Mouse (Mus musculus): ENCODE data around the gene Myo9b. TPM values are rescaled to one million over a fixed set of nuclear protein-coding genes. Genes with fewer than 3 reads are reported as not detected.
"Not testable (repeated sequence)": the region's sequence is repeated elsewhere in the genome, so short reads cannot be mapped to it uniquely, and the experiment has no call there.

The Myo9b gene
- 10 to 100 TPM; 47.3 to 48.5 TPM for total RNA-seq (2021)

DNA sequence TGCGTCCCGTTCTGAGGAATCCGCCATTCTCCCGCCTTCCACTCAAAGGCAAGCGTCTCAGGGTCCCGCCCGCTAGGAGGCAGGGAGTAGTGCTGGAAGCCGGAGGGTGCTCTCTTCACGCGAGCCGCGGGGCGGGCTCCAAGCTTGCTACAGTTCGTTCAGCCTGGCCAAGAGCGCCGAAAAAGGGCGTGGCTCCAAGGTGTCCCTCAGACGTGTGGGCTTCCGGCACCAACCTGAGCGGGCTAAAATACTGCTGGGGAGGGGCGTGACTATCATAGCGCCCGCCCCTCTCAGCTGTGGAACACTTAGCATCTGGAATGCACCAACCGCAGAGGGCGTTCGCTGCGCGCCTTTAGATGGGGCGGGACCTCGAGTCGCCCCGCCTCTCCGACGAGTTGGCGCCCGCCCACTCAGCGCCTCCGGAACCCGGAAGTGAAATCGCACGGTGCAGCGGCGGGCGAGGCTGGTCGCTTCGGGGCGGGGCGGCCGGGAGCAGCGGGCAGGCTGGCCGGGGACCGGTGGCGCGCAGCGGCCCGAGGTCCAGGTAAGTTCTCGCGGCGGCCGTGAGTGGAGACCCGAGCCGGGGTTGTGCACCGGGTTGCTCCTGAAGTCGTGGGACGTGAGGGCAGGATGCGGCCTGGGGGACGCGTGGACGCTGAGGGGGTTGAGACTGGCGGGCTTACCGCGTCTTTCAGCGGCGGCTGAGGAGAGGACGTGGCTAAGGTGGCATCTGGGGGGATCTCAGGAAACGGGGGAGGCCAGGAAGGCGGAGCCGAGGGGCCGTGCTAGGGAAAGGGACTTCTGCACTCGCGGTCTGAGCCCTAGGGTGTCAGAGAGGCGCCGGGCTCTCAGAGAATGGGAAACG lies at the start of gene Myo9b, which contains the start of gene Haus8:
Gene Myo9b (plus strand): TSS at position 429 of the 865 bp plus-strand sequence.
Gene Haus8 (minus strand): TSS at position 649 of the 865 bp plus-strand sequence.
- DNase-seq: peak; percentile 96
- intact Hi-C loops (cut with DNase I): no loop called here

DNA sequence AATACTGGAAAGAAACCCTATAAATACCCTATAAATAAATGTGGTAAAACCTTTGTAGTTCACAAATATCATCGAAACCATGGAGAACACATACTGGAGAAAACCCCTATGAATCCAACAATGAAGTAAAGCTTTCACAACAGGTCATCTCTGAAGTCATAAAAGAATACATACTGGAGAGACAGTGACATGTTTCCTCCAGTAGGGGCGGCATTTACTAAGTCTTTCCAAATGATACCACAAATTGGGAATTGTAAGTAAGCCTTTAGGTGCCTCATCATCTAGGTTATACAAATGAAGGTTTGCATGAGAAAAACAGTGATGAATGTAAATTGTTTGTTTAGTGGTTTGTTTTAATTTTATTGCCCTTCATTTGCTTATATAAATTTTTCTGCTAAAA lies 48.0 kb upstream of the Myo9b start:
- intact Hi-C loops (cut with DNase I): no loop called here
- DNase-seq: no peak

DNA sequence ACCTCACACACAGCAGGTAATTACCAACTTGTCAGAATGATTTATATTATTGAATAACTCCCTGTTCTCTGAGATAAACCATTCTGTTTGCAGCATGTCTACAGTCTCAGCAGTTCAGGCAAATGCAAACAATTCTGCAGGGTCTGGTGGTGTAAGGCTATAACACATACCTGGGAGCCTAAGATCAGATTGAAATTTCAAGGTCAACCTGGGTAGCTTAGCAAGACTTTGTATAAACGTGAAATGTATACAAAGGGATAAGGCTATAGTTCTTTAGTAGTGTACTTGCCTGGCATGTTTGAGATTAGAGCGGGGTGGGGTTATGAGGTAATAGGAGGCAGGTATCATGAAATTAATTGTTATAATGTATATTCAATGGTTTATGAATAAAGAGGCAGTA lies 29.8 kb upstream of the Myo9b start:
- intact Hi-C loops (cut with DNase I): no loop called here
- no peak for DNase-seq

DNA sequence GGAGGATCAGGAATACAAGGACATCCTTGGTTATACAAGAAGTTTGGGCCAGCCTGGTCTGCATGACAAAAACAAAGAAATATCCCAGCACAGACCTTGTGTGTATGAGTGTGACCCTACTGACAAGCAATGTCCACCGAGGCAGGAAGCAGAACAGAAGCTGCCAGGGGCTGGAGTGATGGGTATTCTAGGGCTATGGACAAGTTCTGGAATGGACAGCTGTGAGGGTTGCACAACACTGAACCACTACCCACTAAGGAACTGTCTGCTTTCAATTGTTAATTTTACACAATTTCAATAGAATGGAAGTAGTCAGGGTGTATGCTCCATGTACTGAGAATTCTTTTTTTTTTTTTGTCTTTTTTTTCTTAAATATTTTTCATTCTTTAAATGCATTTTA lies 24.3 kb upstream of the Myo9b start:
- intact Hi-C loops (cut with DNase I): no loop called here
- no peak for DNase-seq

DNA sequence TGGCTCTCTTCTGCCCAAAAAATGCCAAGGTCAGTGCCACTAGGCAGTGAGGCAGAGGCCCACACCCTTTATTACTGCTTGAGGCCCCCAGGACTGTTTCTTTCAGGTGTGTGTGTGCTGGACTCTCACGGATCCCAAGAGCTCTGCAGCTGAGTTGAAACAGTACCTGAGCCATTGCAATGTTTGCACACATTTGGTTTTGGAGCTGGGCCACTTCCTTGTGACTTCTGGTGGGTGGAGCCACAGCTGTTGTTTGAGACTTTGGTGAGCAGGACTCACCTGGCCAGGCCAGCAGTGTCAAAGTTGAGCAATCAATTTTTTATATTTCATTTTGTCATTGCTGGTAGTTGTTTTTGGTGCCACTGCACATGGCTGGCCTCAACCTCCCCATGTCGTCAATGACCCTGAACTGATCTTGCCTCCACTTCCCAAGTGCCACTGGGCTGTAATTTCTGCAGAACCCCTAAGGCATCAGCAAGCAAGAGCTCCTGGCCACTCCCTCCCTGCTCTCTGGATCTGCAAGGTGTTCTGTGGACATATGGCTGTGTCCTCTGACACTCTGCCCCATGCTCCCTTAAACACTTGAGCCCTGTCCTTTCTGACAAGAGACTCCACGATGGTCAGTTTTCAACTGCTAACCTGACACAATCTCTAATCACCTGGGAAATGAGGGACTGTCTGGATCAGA lies 15.8 kb upstream of the Myo9b start:
- intact Hi-C loops (cut with DNase I): no loop called here

DNA sequence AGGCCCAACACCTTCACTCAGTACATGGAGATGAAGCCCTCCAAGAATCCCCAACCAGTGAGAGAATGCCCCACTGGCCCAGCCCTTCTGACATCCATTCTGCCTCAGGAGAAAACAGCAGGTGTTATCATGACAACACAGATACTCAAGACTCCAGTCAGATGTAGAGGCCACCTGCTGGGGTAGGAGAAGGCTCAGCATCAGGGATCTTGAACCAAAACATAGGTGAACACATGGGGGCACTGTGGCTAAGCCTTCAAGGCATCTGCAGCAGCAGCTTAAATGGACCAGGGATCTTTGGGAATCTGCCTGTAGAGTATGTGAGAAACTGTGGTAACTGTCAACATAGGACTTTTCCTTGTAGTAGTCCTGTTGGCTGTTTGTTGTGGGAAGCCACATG lies 11.3 kb upstream of the Myo9b start:
- DNase-seq: no peak
- intact Hi-C loops (cut with DNase I): no loop called here

More for the DNA sequence above, 15.8 kb upstream of the Myo9b start:
- no peak for DNase-seq

DNA sequence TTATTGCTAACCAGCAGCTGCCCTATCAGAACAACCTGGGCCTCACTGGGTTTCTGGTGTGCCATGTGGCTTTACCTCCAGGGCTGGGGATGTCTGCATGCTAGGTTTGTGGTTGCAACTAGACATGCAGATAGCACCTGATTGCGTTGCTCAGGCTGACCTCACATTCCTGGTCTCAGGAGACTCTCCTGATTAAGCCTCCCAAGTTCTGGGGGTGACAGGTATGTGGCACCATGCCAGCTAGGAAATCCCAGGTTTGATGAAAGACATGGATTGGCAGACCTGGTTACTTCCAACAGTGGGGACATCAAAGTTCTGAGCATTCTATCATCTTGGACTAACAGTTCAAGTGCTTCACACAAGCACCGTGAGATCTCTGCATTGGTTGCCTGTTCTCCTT lies 4.8 kb upstream of the Myo9b start:
- intact Hi-C loops (cut with DNase I): no loop called here
- no peak for DNase-seq

DNA sequence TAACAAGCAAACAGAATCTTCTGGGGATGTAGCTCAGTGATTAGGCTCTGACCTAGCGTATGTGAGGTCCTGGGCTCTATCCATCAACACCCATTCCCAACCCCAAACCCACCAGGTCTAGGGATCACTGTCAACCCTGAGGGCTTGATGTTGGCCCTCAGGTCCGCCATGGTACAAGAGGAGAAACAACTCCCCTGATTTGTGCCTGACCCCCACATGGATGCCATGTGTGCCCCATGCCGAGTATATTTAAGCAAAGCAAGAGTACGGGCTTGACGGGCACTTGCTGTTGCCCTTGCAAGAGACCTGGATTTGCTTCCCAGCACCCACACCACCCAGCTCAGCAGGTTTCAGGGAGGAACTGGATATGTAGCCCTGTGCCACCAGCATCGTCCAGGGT lies 4.2 kb upstream of the Myo9b start:
- intact Hi-C loops (cut with DNase I); DNase-seq: not testable (repeated sequence)

DNA sequence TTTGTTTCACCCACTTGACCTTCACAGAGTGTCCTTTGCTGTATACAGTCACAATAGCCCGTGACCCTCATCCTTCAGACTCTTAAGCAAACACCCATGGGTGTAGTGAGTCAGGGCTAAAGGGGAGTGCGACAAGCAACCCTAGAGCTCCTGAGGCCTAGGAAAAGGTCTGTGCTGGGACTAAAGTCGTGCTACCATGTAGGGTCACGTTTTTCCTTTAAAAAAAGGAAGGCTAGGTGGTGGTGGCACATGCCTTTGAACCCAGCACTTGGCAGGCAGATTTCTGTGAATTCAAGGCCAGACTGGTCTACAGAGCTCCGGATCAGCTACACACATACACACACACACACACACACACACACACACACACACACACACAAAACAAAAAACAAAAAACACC lies 884 bp upstream of the Myo9b start:
- DNase-seq: no peak
- intact Hi-C loops (cut with DNase I): no loop called here

DNA sequence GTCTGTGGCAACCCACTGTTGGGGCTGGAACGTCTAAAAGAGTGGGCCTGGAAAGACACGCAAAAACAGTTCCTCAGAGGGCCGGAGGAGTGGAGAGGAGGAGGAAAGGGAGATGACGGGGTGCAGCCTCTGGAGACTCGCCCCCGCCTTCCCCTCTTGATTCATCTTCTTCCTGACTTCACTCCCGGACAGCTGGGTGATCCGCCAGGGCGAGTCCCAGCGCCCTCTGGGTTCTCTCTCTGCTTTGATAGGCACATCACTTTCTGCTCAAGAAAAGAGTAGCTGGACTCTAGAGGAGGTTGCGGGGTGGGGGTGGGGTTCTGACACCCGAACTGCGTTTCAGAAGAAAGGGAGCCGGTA lies 617 bp downstream of the Myo9b start:
- intact Hi-C loops (cut with DNase I): no loop called here
- peak; percentile 34 for DNase-seq

DNA sequence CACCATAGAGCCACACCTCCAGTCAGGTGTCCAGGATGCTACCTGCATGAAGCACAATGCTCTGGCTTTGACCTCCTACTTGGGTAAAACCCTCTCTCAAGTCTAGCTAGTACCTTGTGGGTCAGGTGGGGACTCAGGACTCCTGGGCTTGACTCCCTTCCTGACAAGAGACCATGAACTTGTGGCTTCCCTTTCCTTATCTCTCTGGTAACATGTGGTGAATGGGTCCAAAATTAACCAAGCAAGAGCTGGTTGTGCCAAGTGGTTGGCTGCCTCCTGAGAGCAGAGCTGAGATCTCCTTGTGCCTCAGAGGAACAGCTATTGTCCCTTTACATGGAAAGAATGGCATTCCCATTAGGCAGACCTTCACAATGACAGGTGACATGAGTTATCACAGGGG lies 2.0 kb downstream of the Myo9b start:
- DNase-seq: no peak
- intact Hi-C loops (cut with DNase I): no loop called here

DNA sequence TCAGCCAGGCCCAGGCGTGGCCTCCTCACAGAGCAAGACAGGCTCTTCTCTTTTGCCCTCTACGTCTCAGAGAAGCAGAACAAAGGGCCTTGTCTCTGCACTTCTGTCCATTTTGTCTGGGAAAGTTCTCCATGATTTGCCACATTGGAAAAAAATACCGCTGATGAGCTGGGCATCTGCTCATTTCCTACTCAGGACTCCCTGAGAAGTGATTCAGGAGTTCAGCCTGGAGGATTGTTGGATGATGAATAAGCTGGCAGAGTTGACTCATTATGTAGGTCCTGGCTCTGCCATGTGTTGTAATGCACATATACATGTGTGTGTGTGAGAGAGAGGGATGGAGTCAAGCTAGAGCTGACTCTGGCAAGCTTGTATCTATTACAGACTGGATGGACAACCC lies 3.7 kb downstream of the Myo9b start:
- intact Hi-C loops (cut with DNase I): no loop called here

DNA sequence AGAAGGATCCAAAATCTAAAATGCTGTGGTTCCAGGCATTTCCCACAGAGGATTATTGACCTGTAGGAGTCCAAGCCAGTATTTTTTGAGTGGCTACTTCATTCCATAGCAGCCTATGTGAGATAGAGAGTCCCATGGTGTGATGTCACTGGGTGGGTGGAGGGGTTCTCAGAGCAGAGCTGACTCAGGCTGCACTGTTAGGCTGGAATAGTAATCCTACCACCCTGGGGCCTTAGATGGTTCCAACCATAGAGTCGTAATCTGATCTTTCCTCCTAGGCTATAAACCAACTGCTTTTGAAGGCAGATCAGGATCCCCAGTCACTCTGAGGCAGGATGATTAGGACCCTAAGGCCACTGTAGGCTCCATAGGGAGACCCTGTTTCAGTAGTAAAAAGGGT lies 6.9 kb downstream of the Myo9b start:
- intact Hi-C loops (cut with DNase I); DNase-seq: not testable (repeated sequence)

More for the DNA sequence above, 3.7 kb downstream of the Myo9b start:
- DNase-seq: no peak

DNA sequence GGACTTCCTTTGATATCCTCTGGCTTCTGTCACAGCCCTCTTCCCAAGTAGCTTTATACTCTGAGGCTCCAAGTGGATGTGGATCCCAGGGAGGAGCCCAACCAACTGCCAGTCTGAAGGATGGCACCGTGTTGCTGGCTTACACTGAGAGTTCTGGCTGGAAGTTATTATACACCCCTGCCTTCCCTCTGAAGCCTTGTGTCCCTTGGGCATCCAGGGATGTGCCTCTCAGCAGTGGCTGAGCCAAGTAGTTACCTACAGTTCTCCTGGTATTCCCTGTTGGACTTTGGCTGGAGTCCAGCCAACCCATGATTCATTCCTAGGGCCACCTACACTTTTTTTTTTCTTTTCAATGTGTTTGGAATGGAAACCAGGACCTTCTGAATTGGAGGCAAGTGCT lies 9.2 kb downstream of the Myo9b start:
- intact Hi-C loops (cut with DNase I); DNase-seq: not testable (repeated sequence)

DNA sequence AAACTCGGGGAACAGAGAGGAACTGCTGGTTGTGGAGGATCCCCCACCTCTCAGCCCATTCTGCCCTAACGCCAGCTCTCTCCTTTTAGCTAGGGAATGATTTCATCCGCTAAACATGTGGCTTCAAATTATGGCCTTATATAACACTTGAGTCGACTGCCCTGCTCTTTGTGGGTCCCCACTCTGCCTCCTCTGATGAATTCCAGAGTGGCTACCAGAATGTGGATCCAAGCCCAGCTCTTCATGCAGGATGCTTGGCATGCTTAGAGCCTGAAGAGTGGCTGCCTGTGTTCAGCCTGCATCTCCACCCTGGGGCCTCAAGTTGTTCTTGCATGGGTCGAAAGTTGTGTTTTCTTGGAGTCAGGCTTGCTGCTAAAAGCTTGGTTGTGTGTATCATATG lies 10.1 kb downstream of the Myo9b start:
- no peak for DNase-seq

DNA sequence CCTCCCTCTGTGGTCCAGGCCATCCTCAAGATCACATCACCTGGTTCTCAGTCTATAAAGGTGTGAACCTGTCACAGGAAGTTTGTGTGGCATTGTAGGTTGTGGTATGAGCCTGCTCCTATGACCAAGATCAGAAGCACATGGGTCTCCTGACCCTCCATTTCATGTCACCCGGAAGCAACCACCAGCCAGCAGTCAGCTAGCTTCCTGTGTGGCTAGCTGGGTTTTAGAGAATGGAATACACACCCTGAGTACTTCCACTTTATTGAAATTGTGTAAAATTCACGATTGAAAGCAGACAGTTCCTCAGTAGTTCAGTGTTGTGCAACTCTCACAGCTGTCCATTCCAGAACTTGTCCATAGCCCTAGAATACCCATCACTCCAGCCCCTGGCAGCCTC lies 13.7 kb downstream of the Myo9b start:
- intact Hi-C loops (cut with DNase I); DNase-seq: not testable (repeated sequence)

More for the DNA sequence above, 10.1 kb downstream of the Myo9b start:
- intact Hi-C loops (cut with DNase I): no loop called here

DNA sequence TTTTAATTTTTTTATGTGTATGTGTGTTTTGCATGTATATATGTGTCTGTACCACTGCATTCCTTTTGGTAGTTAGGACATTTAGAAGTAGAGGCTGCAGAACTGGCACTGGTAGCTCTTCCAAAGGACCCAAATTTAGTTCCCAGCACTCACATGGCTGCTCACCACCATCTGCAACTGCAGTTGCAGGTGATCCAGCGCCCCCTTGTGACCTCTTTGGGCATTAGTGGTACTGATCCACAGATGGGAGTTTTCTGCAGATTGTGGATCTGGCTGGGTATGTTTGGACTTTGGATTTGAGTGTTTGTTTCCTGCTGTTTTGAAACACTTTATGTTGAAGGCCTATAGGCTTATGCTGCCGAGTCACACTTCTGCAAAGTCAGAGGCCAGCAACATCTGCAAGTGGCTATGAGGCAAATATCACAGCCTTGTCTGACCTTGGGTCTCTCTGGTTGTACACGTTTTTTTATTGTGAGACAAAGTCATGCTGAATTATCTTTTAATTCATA lies 16.0 kb downstream of the Myo9b start:
- intact Hi-C loops (cut with DNase I): no loop called here

DNA sequence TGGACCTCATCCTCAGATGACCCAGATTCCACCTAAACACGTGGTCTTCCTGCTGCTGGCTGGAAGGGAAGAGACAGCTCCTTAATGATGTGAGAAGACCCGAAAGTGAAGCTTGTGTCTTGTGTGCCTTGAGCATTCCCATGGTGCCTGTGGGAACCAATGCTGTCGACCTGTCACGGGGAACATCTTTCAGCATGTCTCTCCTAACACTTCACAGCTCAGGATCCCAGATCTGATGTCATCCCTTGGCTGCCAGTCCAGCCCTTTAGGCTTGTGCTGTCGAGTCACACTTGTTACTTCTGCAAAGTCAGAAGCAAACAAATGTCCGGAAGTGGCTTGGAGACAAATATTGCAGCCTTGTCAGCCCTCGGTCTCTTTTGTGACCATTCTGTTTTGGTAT lies 16.6 kb downstream of the Myo9b start:
- intact Hi-C loops (cut with DNase I): no loop called here
- no peak for DNase-seq

More for the DNA sequence above, 16.0 kb downstream of the Myo9b start:
- DNase-seq: no peak

DNA sequence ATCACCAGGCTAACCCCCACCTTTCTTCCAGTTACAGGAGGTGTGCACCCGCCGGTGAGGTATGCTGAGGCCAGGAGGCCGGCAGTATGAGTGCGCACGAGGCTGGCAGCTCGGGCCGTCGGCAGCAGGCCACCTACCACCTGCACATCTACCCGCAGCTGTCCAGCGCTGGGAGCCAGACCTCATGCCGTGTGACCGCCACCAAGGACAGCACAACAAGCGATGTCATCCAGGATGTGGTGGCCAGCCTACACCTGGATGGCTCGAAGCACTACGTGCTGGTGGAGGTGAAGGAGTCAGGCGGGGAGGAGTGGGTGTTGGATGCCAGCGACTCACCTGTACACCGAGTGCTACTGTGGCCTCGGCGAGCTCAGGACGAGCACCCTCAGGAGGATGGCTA lies 17.7 kb downstream of the Myo9b start:
- intact Hi-C loops (cut with DNase I): no loop called here
- no peak for DNase-seq

DNA sequence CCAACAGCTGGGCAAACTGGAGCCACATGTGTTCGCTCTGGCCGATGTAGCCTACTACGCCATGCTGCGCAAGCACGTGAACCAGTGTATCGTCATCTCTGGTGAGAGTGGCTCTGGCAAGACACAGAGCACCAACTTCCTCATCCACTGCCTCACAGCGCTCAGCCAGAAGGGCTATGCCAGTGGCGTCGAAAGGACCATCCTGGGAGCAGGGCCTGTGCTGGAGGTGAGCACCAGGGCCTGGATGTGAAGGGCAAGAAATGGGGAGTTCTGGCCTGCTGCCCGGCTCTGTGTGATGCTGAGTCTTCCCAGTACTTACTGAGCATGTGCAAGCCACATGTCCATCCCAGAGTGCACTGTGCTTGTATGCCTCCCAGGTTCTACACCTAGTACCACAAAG lies 18.4 kb downstream of the Myo9b start:
- no peak for DNase-seq
- intact Hi-C loops (cut with DNase I): no loop called here

DNA sequence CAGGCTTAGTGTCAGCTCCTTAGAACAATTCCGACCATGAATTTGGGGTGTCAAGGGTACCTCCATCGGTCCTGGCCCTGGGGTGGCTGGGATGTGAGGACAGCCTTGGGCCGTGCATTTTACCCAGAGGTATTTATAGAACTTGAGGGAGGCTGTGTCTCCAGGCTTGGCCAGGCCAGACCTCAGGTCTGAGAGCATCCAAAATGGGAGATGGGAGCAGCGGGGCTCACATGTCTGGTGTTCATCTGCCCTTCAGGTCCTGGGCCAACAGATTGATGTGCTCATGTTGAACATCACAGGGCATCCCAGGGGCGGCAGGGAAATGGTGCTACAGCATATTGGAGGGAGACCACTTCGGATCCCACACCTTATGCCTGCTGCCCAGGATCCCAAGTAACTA lies 18.8 kb downstream of the Myo9b start:
- DNase-seq: no peak
- intact Hi-C loops (cut with DNase I): no loop called here

DNA sequence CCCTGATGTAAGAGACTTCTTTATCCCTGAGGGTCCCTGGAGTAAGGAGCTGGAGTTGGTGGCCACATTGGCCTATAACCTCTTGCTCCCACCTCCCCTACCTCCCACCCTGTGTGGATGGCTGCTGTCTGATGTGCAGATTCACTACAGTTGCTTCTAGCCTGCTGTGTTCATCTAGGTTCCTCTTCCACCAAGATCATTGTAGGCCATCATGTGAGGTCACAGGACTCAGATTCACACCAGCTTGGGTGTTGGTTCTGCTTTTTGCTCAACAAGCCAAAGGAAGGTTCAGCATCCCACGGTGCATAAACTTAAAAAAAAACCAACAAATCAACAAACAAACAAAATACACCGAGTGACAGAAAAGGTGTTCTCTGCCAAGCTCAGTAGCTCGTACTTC lies 21.4 kb downstream of the Myo9b start:
- intact Hi-C loops (cut with DNase I); DNase-seq: not testable (repeated sequence)

Measured in left cerebral cortex, postnatal 4 days (tissue).